Mouse (Mus musculus): ENCODE data around the gene Bag5. TPM values are rescaled to one million over a fixed set of nuclear protein-coding genes. Genes with fewer than 3 reads are reported as not detected.
"Not testable (repeated sequence)": the region's sequence is repeated elsewhere in the genome, so short reads cannot be mapped to it uniquely, and the experiment has no call there.

The Bag5 gene
- polyA plus RNA-seq, 1 experiment: not detected

GRCm38 (mm10) chr12:111725338-111726121 is 12.5 kb upstream of the Bag5 start:
- H3K4me3 ChIP-seq (ENCODE audit: insufficient read depth, low read depth, low read length): no peak overlapping the region
- no peak for TF ChIP-seq POLR2A (IDR thresholded peaks at IDR 0.05; ENCODE audit: insufficient read depth, low read depth, low read length)
- no peak for TF ChIP-seq CTCF (IDR thresholded peaks at IDR 0.05; ENCODE audit: insufficient read depth, low read depth, low read length)
- WGBS: 34% methylated on average over 12 of the region's 12 CpGs

GRCm38 (mm10) chr12:111724638-111725337 is 11.7 kb upstream of the Bag5 start:
- TF ChIP-seq CTCF (IDR thresholded peaks at IDR 0.05; ENCODE audit: insufficient read depth, low read depth, low read length): no peak
- no peak for TF ChIP-seq POLR2A (IDR thresholded peaks at IDR 0.05; ENCODE audit: insufficient read depth, low read depth, low read length)
- Histone ChIP-seq H3K4me3 (ENCODE audit: insufficient read depth, low read depth, low read length) (no peak overlapping the region), H3K27ac (ENCODE audit: insufficient read depth, low read depth, low read length) (peak overlapping the region; percentile 81), H3K4me1 (ENCODE audit: control insufficient read depth, insufficient read depth, low read length) (peaks cover 28% of the 10 kb centered on the region)
- WGBS: 39% methylated on average over 6 of the region's 6 CpGs

More at GRCm38 (mm10) chr12:111725338-111726121, 12.5 kb upstream of the Bag5 start:
- H3K27ac ChIP-seq (ENCODE audit: insufficient read depth, low read depth, low read length): peak overlapping the region; percentile 81
- peaks cover 22% of the 10 kb centered on the region for H3K4me1 ChIP-seq (ENCODE audit: control insufficient read depth, insufficient read depth, low read length)

DNA sequence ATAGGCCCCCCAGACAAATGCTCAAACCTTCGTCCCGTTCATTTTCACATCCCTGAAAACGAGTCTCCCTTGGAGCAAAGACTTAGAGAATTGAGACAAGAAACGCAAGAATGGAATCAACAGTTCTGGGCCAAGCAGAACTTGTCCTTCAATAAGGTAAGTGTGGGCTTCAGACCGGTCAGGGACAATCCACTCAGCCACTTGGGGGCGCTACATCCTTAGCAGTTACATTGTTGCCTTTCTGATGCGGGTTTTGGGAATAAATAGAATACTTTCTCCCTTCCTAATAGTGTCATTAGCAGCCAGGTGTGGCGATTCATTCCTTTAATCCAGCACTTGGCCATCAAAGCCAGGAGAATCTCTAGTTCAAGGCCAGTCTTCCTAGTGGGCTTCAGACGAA is 9.6 kb upstream of the Bag5 start:
- no peak overlapping the region for H3K4me3 ChIP-seq (ENCODE audit: insufficient read depth, low read depth, low read length)
- TF ChIP-seq CTCF (IDR thresholded peaks at IDR 0.05; ENCODE audit: insufficient read depth, low read depth, low read length): no peak
- no peak for TF ChIP-seq POLR2A (IDR thresholded peaks at IDR 0.05; ENCODE audit: insufficient read depth, low read depth, low read length)
- 67% methylated on average over 9 of the region's 9 CpGs for WGBS
- H3K4me1 ChIP-seq (ENCODE audit: control insufficient read depth, insufficient read depth, low read length): peaks cover 39% of the 10 kb centered on the region
- no peak overlapping the region for H3K27ac ChIP-seq (ENCODE audit: insufficient read depth, low read depth, low read length)

DNA sequence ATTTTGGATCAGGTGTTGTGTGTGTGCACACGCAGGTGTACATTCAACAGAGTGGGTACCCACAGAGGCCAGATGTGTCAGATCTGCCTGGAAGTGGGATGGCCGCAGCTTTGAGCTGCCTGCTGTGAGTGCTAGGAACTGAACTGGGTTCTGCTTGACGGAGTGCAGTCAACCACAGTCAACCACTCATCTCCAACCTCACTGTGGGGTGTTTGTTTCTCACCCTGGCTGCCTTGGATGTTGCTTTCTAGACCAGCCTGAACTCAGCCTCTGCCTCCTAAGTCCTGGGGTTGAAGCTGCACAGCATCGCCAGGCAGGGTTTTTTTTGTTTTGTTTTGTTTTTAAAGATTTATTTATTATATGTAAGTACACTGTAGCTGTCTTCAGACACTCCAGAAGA is 7.2 kb upstream of the Bag5 start:
- Histone ChIP-seq H3K27ac (ENCODE audit: insufficient read depth, low read depth, low read length) (peak overlapping the region; percentile 99), H3K4me1 (ENCODE audit: control insufficient read depth, insufficient read depth, low read length) (peaks cover 32% of the 10 kb centered on the region), H3K4me3 (ENCODE audit: insufficient read depth, low read depth, low read length) (no peak overlapping the region)
- WGBS: 73% methylated on average over 4 of the region's 4 CpGs
- TF ChIP-seq POLR2A (IDR thresholded peaks at IDR 0.05; ENCODE audit: insufficient read depth, low read depth, low read length) (no peak), CTCF (IDR thresholded peaks at IDR 0.05; ENCODE audit: insufficient read depth, low read depth, low read length) (no peak)

DNA sequence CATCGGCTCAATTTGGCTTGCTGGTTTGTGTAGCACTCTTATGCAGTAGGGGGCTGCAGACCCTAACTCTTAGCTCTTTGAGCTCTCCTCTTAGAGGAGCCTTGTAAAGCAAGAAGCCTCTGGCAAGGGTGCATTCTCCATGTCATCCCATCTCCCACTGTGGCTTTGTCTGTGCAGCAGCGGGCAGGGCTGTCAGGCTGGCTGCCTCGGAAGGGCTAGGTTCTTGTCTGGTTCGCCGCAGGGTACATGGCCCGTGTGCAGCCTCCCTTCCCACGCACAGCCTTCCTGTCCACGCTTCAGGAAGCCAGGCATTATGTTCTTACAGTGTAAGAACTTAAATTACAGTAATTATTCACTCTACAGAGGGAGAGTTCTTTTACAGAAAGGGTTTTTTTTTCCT is 5.6 kb upstream of the Bag5 start:
- TF ChIP-seq CTCF (IDR thresholded peaks at IDR 0.05; ENCODE audit: insufficient read depth, low read depth, low read length) (no peak), POLR2A (IDR thresholded peaks at IDR 0.05; ENCODE audit: insufficient read depth, low read depth, low read length) (no peak)
- peaks cover 30% of the 10 kb centered on the region for H3K4me1 ChIP-seq (ENCODE audit: control insufficient read depth, insufficient read depth, low read length)
- H3K27ac ChIP-seq (ENCODE audit: insufficient read depth, low read depth, low read length): peak overlapping the region; percentile 99
- H3K4me3 ChIP-seq (ENCODE audit: insufficient read depth, low read depth, low read length): no peak overlapping the region
- 11% methylated on average over 8 of the region's 8 CpGs for WGBS

GRCm38 (mm10) chr12:111716505-111716904 is 3.4 kb upstream of the Bag5 start:
- Histone ChIP-seq H3K4me1 (ENCODE audit: control insufficient read depth, insufficient read depth, low read length) (peaks cover 34% of the 10 kb centered on the region), H3K4me3 (ENCODE audit: insufficient read depth, low read depth, low read length) (no peak overlapping the region), H3K27ac (ENCODE audit: insufficient read depth, low read depth, low read length) (no peak overlapping the region)
- 93% methylated on average over 7 of the region's 7 CpGs for WGBS
- TF ChIP-seq POLR2A (IDR thresholded peaks at IDR 0.05; ENCODE audit: insufficient read depth, low read depth, low read length) (no peak), CTCF (IDR thresholded peaks at IDR 0.05; ENCODE audit: insufficient read depth, low read depth, low read length) (no peak)

DNA sequence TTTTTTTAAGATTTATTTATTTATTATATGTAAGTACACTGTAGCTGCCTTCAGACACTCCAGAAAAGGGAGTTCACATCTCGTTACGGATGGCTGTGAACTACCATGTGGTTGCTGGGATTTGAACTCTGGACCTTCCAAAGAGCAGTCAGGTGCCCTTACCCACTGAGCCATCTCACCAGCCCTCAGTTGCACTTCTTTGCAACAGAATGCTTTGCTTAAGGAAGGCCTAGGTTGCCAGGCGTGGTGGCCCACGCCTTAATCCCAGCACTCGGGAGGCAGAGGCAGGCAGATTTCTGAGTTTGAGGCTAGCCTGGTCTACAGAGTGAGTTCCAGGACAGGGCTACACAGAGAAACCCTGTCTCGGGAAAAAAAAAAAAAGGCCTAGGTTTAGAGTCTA is 823 bp upstream of the Bag5 start:
- peak overlapping the region; percentile 11; the same call in 1 of the 2 replicates for H3K4me3 ChIP-seq (ENCODE audit: insufficient read depth, low read depth, low read length)
- 57% methylated on average over 6 of the region's 6 CpGs for WGBS
- H3K4me1 ChIP-seq (ENCODE audit: control insufficient read depth, insufficient read depth, low read length): peaks cover 35% of the 10 kb centered on the region
- not testable (repeated sequence) for H3K27ac ChIP-seq (ENCODE audit: insufficient read depth, low read depth, low read length)

- under 1% methylated on average over 33 of the region's 33 CpGs for whole genome bisulfite sequencing
- H3K27ac ChIP-seq (ENCODE audit: insufficient read depth, low read depth, low read length): peak overlapping the region; percentile 61
- H3K4me3 ChIP-seq (ENCODE audit: insufficient read depth, low read depth, low read length): peak overlapping the region; percentile 79
- H3K4me1 ChIP-seq (ENCODE audit: control insufficient read depth, insufficient read depth, low read length): peaks cover 34% of the 10 kb centered on the region
- TF ChIP-seq POLR2A (IDR thresholded peaks at IDR 0.05; ENCODE audit: insufficient read depth, low read depth, low read length): no peak
- no peak for TF ChIP-seq CTCF (IDR thresholded peaks at IDR 0.05; ENCODE audit: insufficient read depth, low read depth, low read length)
Measured at GRCm38 (mm10) chr12:111712476-111712875, 581 bp downstream of the Bag5 start.

DNA sequence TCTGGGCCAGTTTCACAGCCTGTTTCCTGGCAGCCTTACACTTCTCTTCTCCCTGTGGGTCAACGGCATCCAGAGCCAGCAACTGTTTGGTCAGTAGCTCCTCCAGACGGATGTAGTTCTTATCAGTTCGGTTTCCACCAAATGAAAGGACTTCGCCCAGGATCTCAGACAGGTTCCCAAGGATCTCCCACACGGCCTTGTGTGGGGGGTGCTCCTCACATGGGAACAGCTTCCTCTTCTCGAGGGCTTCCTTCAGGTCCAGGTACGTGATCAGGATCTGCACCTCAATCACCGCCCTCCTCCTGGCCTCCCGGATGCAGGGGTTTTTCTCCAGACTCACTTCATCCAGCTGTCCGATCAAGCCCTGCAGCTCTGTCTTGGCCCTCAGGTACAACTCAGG is 3.0 kb downstream of the Bag5 start:
- TF ChIP-seq CTCF (IDR thresholded peaks at IDR 0.05; ENCODE audit: insufficient read depth, low read depth, low read length) (no peak), POLR2A (IDR thresholded peaks at IDR 0.05; ENCODE audit: insufficient read depth, low read depth, low read length) (no peak)
- no peak overlapping the region for H3K27ac ChIP-seq (ENCODE audit: insufficient read depth, low read depth, low read length)
- peaks cover 36% of the 10 kb centered on the region for H3K4me1 ChIP-seq (ENCODE audit: control insufficient read depth, insufficient read depth, low read length)
- H3K4me3 ChIP-seq (ENCODE audit: insufficient read depth, low read depth, low read length): no peak overlapping the region
- WGBS: 86% methylated on average over 10 of the region's 10 CpGs
